Mouse (Mus musculus) mouse embryonic stem cell (cell line): Measurements from ENCODE around the gene Il18rap.

Source experiments
- in situ Hi-C, 2 experiments: fragments of 300-500 bp; cut with MboI; formaldehyde crosslinking; loops; 1 replicate in 1 of 2; 3 replicates in 1 of 2; pipeline ENCODE4 v1.14.3; 2019 to 2020; ENCODE audit warnings: low sequenced_read_pairs in 2 of 2, low pct_unique_long_range_greater_than_20kb in 1 of 2, mixed read lengths in 1 of 2; ENCODE audit not compliant: unreplicated experiment in 1 of 2

Gene Il18rap

DNA sequence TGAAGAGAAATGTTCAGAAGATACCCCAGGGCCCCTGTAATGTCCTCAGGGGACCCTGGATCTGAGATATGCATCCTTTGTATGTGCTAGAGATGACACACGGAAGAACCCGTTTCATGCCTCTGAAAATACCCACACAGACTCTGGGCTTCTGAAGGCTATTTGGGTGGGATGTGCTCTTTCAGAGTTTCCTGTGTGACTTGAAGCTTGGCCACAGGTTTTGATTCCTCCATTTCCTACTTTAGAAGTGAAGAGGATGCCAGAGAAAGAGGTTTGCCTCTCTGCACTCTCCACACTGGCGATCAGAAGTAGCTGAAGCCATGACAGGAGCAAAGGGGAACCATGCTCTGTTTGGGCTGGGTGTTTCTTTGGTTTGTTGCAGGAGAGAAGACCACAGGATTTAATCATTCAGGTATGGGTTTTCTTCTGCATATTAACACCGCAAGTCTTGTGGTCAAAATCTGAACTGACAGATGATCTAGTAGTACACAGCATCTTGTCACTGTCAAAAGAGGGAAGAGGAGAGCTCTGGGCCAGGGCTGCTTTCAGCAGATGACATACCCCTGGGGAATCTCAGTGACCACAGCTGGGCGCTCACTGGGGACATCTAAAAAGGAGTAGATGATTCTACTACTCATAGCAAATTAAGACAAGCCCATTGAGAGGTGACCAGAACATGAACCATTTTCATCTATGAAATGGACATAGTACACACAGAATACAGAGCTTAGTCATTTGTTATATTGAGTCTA is 9.0 kb downstream of the Il18rap start:
- in situ Hi-C loops, result no loop called here

DNA sequence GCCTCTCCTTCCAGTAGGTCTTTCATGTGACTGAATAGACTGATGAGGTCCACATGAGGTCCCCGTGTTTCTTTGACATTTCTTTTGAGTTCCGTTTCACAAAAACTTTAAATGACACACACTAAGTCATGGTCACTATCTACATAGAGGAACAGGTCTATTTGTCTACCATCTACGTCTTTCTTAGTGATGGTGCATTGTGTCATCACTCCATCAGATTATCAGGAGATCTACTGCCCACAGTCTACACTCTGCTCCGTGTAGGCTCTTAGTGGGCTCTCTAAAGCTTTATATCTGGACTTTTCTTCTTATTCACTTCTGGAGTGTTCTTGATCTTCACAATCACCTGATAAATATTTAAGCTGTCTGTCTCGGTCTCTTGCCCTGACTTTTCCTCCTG is 14.1 kb downstream of the Il18rap start:
- in situ Hi-C loops, result loop anchor here in 1 of 2 experiments (25.0 kb wide), 1 partner anchor 417 kb away; no protein-coding TSS in a partner anchor

DNA sequence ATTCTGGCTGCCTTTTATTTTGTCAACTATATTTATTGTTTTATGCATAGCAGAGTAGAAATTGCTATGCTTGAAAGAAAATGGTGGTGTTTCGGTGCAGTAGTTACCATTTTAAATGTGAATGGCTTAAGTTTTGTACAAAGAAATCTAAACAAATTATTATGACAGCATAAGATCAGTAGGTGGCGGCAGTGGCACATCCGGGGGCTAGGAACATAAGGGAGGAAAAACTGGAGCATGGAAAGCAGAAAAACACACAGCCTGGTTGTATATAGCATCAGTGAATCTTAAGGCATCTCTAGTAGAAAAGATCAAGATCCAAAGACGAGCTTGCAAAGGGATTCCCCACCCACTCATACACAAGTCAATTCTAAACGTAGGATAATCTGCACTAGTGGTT is 22.4 kb downstream of the Il18rap start:
- in situ Hi-C loops, result loop anchor here in 1 of 2 experiments (25.0 kb wide), 1 partner anchor 425 kb away; no protein-coding TSS in a partner anchor

DNA sequence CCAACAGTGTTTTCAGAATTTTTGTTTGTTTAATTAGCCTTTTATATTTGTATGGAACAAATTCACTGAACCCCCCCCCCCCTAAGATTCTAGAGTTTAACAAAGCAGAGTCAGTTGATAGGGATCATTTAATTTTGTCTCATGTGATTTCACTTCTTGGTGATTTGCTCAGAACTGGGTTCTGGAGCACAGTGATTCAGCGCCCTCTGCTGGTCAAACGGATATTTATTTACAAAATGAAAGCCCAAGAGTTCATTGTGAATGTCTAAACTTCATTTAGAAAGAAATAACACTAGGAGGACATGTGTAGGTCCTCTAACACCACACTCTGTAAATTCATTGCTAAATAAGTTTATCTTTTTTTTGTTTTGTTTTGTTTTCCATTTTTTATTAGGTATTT is 29.5 kb downstream of the Il18rap start:
- in situ Hi-C loops, result loop anchor here in 1 of 2 experiments (10.0 to 25.0 kb wide), 2 partner anchors 150 to 432 kb away; no protein-coding TSS in a partner anchor

DNA sequence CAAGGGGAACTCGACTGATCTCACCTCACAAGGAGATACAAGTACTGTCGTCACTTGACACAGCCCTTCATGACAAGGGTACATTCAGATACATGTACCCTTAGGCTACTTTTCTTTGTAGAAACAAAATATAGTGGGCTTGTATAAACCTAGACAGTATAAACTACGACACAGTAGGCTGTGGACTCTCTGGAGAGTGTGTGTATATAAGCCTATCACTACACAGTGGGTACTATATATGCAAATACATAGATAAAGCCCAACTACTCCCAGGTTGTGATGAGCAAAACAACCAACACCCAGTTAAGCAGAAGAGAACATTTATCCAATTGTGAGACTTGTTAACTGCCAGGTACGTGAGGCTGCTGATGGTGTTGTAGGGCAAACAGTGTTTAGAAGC is 31.5 kb downstream of the Il18rap start:
- in situ Hi-C loops, result loop anchor here in 1 of 2 experiments (10.0 to 25.0 kb wide), 2 partner anchors 152 to 434 kb away; no protein-coding TSS in a partner anchor

DNA sequence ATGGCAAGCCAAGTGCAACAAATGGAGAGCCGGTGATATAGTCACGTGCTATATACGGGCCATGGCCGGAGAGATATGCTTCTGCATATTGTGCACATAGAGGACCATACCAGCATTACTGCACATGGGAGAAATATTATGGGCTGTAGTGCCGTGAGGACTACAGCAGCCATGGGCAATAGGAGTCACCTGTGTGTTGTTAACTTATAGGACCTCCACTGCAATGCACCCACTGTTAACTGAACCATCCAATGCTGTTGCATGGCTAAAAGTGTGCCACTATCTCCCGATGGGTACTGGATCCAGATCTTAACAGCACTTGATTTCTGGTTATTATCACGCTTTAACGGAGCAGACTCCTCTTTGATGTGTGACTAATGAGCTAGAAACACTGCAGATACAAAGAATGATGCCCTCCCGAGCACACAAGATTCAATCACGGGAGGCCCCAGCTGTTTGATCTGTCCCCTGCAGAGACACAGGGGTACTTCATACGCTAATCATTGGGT is 32.0 kb downstream of the Il18rap start:
- in situ Hi-C loops, result loop anchor here in 1 of 2 experiments (10.0 to 25.0 kb wide), 2 partner anchors 152 to 435 kb away; no protein-coding TSS in a partner anchor

DNA sequence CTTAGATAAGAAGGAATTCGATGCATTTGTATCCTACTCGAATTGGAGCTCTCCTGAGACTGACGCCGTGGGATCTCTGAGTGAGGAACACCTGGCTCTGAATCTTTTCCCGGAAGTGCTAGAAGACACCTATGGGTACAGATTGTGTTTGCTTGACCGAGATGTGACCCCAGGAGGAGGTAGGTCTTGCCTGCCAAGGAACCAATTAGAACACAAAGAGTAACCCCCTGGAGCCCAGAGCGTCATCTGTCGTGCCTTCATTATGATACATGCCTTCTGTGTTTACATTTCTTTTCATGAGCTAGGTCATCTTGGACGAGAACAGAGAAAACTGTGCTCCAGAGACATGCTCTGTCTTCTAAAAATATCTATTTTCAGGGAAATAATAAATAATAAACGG is 32.6 kb downstream of the Il18rap start:
- in situ Hi-C loops, result loop anchor here in 1 of 2 experiments (10.0 to 25.0 kb wide), 2 partner anchors 153 to 435 kb away; no protein-coding TSS in a partner anchor

DNA sequence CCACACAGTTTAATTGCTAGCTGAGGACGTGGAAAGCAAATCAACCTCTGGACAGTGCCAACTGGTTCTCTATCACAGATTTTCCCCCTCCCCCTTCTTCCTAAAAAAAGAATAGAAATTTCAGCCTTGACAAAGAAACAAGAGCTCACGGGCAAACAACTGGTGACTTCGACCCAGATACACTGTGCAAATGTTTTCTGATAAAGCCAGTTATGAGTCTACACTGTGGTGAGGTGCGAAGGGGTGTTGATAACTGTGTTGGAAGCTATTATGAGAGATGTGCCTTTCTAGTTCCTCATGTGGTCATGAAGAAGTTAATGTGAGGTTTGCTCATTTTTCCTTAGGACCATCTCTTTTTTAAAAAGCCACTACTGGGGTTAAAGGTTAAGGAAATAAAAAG is 54.2 kb downstream of the Il18rap start:
- in situ Hi-C loops, result no loop called here

DNA sequence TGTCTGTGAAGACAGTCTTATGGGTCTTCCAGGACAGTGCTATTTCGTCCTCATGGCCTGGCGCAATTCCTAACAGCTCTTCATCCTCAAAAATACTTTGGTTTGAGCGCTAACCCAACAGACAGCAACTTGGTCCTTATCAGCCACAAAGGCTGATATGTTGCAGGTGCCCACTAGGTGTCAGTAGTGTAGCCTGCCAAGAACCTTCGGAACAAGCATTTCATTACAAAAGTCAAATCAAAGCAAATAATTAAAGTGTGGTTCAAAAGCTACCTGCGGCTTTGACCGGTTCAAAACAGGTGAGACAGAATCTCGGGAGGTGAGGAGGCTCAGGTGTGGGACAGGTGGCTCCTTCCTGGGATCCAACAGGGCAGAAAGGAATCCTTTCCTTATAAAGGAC is 64.6 kb downstream of the Il18rap start, which contains the start of gene Slc9a4:
Slc9a4 (plus strand) TSS at position 298 of the 400 bp plus-strand sequence.
- in situ Hi-C loops, result loop anchor here in 1 of 2 experiments (25.0 kb wide), 1 partner anchor 183 kb away; no protein-coding TSS in a partner anchor

DNA sequence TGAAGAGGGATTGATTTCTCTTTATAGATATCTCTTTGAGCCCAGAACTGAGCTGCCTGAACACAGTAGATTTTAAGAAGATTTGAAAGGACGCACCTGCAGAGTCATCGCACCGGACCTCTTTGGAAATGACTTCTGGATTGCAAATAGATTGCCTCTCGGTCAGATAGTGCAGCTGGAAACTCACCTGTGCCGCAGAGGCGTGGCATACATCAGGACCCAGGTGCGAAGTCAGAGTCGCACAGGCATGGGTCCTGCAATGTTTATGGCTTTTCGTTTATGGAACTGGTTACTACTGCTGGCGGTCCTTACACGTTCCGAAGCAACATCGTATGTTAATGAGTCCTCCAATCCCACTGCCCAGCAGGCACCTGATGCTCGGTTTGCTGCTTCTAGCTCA is 65.1 kb downstream of the Il18rap start:
- in situ Hi-C loops, result loop anchor here in 1 of 2 experiments (25.0 kb wide), 1 partner anchor 182 kb away; no protein-coding TSS in a partner anchor

DNA sequence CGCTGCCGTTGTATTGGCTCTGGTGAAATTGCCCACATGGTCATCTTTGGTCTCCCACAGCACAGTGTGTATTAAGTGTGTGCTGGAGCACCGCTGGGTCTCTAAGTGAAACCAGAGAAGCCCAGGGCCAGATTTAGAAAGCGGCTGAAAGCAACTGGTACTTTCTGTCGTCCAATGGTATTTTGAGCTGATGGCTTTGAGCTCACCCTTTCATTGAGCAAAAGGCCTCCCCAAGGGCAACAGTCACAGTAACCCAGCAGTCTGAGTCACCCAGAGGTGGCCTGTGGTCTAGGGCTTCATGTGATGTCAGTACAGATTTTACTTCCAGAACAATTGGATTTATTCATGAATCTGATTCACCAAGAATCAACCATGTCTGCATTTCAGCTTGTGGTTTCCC is 71.6 kb downstream of the Il18rap start:
- in situ Hi-C loops, result loop anchor here in 1 of 2 experiments (25.0 kb wide), 1 partner anchor 176 kb away; no protein-coding TSS in a partner anchor

DNA sequence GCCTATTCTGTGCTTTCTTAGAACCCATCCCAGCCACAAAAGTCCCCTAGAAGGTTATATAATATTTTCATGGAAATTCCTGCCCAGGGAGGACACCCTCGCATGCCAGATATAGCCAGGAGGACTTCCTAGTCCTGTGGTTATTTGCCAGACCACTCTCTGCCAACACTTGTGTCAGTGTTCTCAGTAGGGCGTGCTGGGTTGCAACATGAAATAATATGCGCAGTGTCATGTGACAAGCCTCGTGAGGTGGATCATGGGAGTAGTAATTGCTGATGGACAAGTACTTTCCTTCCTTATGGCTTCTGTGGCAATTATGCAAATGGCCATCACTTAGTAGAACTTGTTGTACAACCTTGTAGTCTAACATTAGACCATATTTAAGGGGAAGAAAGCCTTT is 75.8 kb downstream of the Il18rap start:
- in situ Hi-C loops, result loop anchor here in 1 of 2 experiments (25.0 kb wide), 1 partner anchor 171 kb away; no protein-coding TSS in a partner anchor

DNA sequence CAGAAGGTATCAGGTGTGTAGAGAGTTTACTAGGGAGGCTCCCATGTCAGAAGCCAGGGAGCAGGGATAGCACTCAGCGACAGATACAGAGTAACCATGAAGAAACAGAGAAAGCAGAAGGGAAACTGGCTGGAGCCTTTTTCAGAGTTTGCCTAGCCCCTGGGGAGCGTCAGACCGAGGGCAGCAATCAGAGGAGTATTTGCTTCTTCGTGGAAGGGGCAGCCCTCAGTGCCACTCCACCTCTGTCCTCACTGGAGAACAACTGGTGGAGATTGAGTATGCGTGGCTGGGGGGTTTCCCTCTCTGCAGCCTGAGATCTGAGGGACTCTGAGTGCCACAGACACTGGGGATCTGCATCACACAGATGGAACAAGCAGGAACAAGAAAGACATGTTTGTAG is 82.7 kb downstream of the Il18rap start:
- in situ Hi-C loops, result loop anchor here in 1 of 2 experiments (25.0 kb wide), 1 partner anchor 164 kb away; no protein-coding TSS in a partner anchor

DNA sequence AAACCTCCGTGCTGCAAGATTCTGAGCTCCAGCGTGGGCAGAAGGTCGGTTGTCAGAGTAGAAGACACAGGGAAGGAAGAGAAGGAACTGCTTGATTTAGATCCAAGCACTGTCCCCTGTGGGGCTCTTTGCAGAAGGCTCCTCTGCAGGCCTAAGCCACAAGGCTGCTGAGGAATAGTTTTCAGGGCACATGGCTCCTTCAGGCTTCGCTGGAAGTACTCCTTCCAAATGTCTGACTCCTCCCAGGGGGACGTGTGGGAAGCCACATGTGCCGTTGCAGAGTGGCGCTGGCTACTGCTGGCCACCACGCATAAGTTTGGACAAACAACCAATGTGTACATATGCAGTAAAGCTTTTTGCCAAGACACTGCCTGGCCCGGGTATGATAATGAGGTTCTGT is 84.5 kb downstream of the Il18rap start:
- in situ Hi-C loops, result loop anchor here in 1 of 2 experiments (25.0 kb wide), 1 partner anchor 163 kb away; no protein-coding TSS in a partner anchor

DNA sequence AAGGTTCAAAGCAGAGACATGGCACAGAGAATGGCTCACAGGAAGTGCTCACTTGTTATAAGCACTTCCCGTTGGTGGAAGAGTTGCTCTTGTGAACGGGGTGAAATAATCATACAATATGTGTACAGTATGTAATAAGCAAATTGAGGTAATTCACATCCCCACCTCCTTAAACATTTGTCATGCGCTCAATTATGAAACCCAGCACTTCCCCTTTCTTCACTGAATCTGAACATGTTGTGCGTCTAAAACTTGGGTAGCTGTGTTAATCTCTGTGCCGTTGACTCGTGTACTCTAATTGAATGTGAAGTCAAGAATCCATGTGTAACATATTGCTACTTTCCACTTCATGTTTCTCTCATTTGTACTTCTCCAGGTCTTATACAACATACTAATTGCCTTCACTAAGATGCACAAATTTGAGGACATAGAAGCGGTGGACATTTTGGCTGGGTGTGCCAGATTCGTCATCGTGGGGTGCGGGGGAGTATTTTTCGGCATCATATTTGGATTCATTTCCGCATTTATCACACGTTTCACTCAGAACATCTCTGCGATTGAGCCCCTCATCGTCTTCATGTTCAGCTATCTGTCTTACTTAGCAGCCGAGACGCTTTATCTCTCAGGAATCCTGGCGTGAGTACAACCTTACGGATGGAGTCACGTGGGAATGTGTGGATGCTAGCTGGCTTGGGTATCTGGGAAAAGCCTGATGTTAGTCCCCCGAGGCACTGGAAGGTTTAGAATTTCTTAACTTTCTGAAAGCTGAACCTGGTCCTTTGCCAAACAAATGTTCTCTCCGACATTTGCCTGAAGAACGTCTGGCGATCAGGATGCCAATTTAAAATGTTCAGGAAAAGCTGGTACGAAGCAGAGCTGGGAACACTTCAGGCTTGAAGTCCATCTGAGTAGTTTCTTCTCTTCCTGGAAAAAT is 85.5 kb downstream of the Il18rap start:
- in situ Hi-C loops, result no loop called here
